Mouse (Mus musculus) limb, embryonic 11.5 days (tissue): ENCODE data around the gene Prss53. TPM values are rescaled to one million over a fixed set of nuclear protein-coding genes. Genes with fewer than 3 reads are reported as not detected.

ENCODE experiments used
- ATAC-seq: fragments of 200-750 bp; cut with Nextera tagmentation; 2 replicates; pipeline ENCODE4 v1.8.0; 2017; ENCODE audit warnings: low read depth; ENCODE audit not compliant: insufficient number of reproducible peaks, low FRiP score, low TSS enrichment
- DNase-seq: peaks from one replicate; pipeline ENCODE4 v3.0.0-alpha.2; 2015; ENCODE audit warnings: low spot score
- H3K27ac ChIP-seq: fragments of 300-500 bp; sonication (generic); replicated peaks from 2 replicates; pipeline ENCODE4 v1.5.1; 2014; ENCODE audit warnings: low read depth, mild to moderate bottlenecking, low read length
- H3K27me3 ChIP-seq: fragments of 300-500 bp; sonication (generic); 2 replicates; pipeline ENCODE4 v1.6.1; 2014; ENCODE audit warnings: mild to moderate bottlenecking, low read length, mixed read lengths; ENCODE audit not compliant: control insufficient read depth, insufficient read depth
- H3K36me3 ChIP-seq: fragments of 300-500 bp; sonication (generic); 2 replicates; pipeline ENCODE4 v1.6.1; 2014; ENCODE audit warnings: mild to moderate bottlenecking, low read length, moderate library complexity, mixed read lengths; ENCODE audit not compliant: control insufficient read depth, insufficient read depth
- H3K4me1 ChIP-seq: fragments of 300-500 bp; sonication (generic); 2 replicates; pipeline ENCODE4 v1.6.1; 2014; ENCODE audit warnings: low read length, mixed read lengths; ENCODE audit not compliant: control insufficient read depth, insufficient read depth
- H3K4me2 ChIP-seq: fragments of 300-500 bp; sonication (generic); 2 replicates; pipeline ENCODE4 v1.6.1; 2014; ENCODE audit warnings: low read depth, mild to moderate bottlenecking, moderate library complexity; ENCODE audit not compliant: severe bottlenecking
- H3K4me3 ChIP-seq: fragments of 300-500 bp; sonication (generic); 2 replicates; pipeline ENCODE4 v1.5.1; 2014; ENCODE audit warnings: low read depth, low read length
- H3K9ac ChIP-seq: fragments of 300-500 bp; sonication (generic); 2 replicates; pipeline ENCODE4 v1.6.1; 2014; ENCODE audit warnings: mild to moderate bottlenecking, low read length
- H3K9me3 ChIP-seq: fragments of 300-500 bp; sonication (generic); 2 replicates; pipeline ENCODE4 v1.6.1; 2016; ENCODE audit warnings: low read length; ENCODE audit not compliant: control insufficient read depth
- WGBS: fragments of 180-500 bp; shearing (Covaris S2); extraction: QIAGEN DNeasy Blood & Tissue Kit; methylation state at CpG from one replicate; pipeline ENCODE4 v1.1.7; 2014; 5-methylcytosine and 5-hydroxymethylcytosine counted together
- polyA plus RNA-seq: library from polyadenylated mRNA; unstranded; fragments of >200 nt; fragmentation: Nextera tagmentation; extraction: Ambion mirVana; gene quantifications from 2 replicates; pipeline ENCODE4 v1.2.1, GENCODE M21; 2014

The Prss53 gene
- polyA plus RNA-seq, 1 experiment from 2014 or later: 0.85 TPM

DNA sequence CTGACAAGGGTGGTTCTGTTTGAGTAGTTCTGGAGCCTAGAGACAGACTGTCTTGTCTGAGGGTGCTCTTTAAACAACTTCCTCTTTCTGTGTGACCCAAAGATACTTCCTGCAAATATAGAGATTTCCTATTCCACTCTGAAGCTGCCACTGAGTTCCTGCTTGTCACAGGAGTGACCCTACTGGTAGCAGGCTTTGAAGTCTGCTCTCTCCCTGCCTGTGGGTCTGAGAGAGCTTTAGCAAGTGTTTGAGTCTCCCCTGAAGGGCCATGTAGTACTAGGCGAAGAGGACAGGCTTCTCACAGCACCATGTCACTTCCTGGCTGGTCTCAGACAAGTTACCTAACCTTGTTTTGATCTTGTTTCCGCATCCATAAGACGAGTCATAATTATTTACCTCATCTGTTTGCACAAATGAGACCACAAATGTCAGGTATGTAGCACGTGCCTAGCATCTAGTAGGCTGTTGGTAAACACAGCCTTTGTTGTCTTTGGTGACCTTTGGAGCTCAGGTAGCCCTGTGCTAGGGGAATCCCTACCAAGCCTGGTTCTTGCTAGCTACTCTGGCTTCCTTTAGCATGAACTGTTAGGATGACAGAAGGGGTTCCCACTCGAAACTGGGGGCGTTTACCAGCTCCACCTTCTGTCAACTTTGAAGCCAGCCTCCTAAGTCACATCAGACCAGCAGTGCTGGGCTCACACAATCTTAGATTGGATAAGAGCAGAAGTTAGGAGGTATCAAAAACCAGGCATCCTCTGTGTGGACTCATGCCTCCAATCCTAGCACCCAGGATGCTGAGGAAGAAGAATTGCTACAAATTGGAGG, 31.9 kb upstream of the Prss53 start:
- WGBS: 79% methylated on average over 6 of the region's 6 CpGs
- H3K4me1 ChIP-seq: no peaks in the 10 kb centered on the region
- no peak overlapping the region for H3K4me3 ChIP-seq
- DNase-seq: no peak
- H3K9ac ChIP-seq: no peak overlapping the region
- H3K9me3 ChIP-seq: no peaks in the 10 kb centered on the region
- ATAC-seq: no peak
- no peak overlapping the region for H3K27ac ChIP-seq
- no peaks in the 10 kb centered on the region; the same call in 1 of the 2 replicates for H3K27me3 ChIP-seq
- peaks cover 8% of the 10 kb centered on the region; the same call in 1 of the 2 replicates for H3K36me3 ChIP-seq
- no peak overlapping the region for H3K4me2 ChIP-seq

DNA sequence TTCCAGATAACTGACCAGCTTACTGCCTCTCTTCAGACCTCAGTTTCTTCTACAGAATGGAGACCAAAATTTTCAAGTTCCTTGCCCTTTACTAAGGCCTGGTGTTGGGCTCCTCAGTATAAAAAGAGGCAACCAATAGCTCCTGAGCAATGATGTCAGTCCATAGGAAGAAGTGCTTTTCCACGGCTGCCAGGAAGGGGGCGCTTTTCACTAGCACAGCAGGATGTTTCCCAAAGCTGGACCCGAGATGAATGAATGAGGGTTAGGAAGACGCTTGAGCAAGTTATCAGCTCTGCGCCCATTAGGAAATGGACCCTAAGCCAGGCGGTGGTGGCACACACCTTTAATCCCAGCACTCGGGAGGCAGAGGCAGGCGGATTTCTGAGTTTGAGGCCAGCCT, 30.7 kb upstream of the Prss53 start:
- peaks cover 9% of the 10 kb centered on the region; the same call in 1 of the 2 replicates for H3K36me3 ChIP-seq
- no peaks in the 10 kb centered on the region for H3K4me1 ChIP-seq
- H3K27ac ChIP-seq: no peak overlapping the region
- 62% methylated on average over 8 of the region's 8 CpGs for WGBS
- no peak for DNase-seq
- H3K4me3 ChIP-seq: no peak overlapping the region
- ATAC-seq: no peak
- no peaks in the 10 kb centered on the region for H3K27me3 ChIP-seq
- H3K9me3 ChIP-seq: no peaks in the 10 kb centered on the region
- H3K4me2 ChIP-seq: no peak overlapping the region
- no peak overlapping the region for H3K9ac ChIP-seq

DNA sequence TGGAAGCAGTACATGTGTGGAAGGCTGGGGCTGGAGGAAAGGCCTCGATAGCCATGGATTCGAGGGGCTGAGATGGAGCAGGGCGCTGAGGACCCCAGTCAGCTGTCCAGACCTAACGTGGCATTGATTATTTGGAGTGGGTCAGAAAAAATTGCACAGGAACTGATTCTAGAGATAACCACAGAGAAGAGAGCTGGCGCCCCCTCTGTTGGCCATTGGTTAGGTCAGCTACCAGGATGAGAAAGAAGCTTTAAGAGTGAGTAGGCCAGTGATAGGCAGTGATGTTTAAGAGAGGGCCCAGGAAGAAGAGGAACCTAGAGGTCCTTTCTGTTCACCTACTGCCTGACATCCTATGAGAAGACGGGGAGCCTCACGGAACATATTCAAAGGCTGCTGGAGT, 28.5 kb upstream of the Prss53 start:
- Histone ChIP-seq H3K4me2 (no peak overlapping the region), H3K4me1 (no peaks in the 10 kb centered on the region), H3K4me3 (no peak overlapping the region), H3K27me3 (no peaks in the 10 kb centered on the region), H3K9me3 (no peaks in the 10 kb centered on the region), H3K36me3 (peaks cover 8% of the 10 kb centered on the region; the same call in 1 of the 2 replicates), H3K27ac (no peak overlapping the region), H3K9ac (no peak overlapping the region)
- 84% methylated on average over 7 of the region's 7 CpGs for whole genome bisulfite sequencing
- DNase-seq: no peak
- no peak for ATAC-seq

DNA sequence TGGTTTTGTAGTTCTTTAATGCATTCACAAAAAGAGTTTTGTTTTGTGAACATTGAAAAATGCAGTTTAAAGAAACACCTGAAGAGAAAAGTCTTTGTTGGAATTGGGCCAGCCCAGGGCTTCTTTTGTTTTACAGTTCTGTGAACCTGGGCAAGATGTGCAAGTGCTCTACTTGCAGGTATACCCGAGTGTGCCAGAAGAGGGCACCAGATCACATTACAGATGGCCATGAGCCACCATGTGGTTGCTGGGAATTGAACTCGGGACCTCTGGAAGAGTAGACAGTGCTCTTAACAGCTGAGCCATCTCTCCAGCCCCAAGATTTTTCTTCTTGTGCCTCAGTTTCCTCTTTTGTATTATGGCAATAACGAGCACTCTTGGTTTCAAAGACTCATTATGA, 27.4 kb upstream of the Prss53 start:
- Histone ChIP-seq H3K27ac (no peak overlapping the region), H3K27me3 (no peaks in the 10 kb centered on the region), H3K4me2 (no peak overlapping the region), H3K4me1 (no peaks in the 10 kb centered on the region), H3K36me3 (peaks cover 8% of the 10 kb centered on the region; the same call in 1 of the 2 replicates), H3K9ac (no peak overlapping the region), H3K4me3 (no peak overlapping the region), H3K9me3 (no peaks in the 10 kb centered on the region)
- DNase-seq (peak; percentile 65), ATAC-seq (no peak)
- WGBS: 56% methylated on average over 3 of the region's 3 CpGs

DNA sequence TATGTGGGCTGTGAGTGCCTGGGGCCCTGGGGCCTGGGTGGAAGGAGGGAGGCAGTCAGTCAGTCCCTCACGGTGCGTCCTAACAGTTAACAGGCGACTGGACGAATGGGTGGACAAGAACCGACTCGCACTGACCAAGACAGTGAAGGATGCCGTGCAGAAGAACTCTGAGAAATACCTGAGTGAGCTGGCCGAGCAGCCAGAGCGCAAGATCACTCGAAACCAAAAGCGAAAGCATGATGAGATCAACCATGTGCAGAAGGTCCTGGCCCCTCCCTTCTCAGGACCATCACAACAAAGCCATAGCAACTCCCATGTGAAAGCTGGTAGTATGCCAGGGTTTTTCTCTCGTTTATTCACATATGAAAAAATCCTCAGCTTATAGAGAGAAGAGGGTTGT, 24.5 kb upstream of the Prss53 start:
- Histone ChIP-seq H3K4me1 (0 out of 2 replicates have a peak, but pooled peaks cover 3% of the 10 kb centered on the region), H3K27me3 (no peaks in the 10 kb centered on the region), H3K9ac (no peak overlapping the region), H3K9me3 (no peaks in the 10 kb centered on the region), H3K36me3 (peaks cover 8% of the 10 kb centered on the region; the same call in 1 of the 2 replicates), H3K27ac (no peak overlapping the region), H3K4me3 (no peak overlapping the region), H3K4me2 (no peak overlapping the region)
- 87% methylated on average over 12 of the region's 12 CpGs for WGBS
- ATAC-seq (no peak), DNase-seq (no peak)

DNA sequence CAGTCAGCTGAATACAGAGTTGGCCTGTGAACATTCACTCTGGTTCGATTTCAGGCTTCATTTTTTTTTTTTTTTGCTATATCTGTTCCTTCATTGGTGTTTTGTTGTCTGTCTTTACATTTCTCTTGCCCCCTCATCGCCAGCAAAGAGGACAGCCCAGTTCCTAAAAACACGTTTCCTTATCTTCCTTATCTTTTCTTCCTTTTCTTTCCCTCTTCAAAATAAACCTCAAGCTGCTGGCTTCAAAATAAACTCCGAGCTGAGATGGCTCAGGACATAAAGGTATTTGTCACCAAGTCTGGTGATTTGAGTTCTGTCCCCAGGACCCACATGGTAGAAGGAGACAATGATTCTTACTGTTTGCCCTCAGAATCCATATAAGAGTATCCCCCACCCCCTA, 22.2 kb upstream of the Prss53 start:
- DNase-seq (no peak), ATAC-seq (no peak)
- Histone ChIP-seq H3K9me3 (no peaks in the 10 kb centered on the region), H3K9ac (peak overlapping the region; percentile 71; the same call in 1 of the 2 replicates), H3K4me2 (peak overlapping the region; percentile 58), H3K36me3 (peaks cover 12% of the 10 kb centered on the region), H3K4me1 (0 out of 2 replicates have a peak, but pooled peaks cover 3% of the 10 kb centered on the region), H3K27ac (no peak overlapping the region), H3K27me3 (no peaks in the 10 kb centered on the region), H3K4me3 (peak overlapping the region; percentile 80)
- WGBS: 27% methylated on average over 4 of the region's 4 CpGs

DNA sequence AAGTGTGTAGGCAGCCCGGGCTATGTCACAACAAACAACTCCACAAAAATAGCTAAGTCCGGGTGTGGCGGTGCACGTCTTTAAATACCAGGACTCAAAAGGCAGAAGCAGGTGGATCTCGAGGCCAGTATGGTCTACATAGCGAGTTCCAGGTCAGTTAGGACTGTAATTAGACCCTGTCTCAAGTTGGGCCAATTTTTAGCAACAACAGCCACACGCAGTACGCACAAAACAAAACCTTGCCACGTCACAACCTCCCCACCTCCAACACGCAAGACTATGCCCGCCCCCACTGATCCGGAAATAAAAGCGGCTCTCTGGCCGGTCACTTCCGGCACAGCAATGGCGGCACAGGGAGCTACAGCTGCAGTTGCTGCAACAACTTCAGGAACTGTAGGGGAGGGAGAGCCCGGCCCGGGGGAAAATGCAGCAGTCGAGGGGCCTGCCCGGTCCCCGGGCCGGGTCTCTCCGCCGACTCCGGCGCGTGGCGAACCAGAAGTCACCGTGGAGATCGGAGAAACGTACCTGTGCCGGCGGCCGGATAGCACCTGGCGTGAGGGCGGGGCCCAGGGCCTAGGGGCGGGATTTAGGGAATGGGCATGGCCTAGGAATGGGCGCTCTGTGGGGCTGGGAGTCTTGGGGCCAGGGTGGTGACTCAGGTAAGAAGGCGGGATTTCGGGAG, 21.6 kb upstream of the Prss53 start, which contains the start of gene Kat8:
Kat8 (plus strand) TSS at position 327 of the 682 bp plus-strand sequence.
- peaks cover 16% of the 10 kb centered on the region for H3K36me3 ChIP-seq

DNA sequence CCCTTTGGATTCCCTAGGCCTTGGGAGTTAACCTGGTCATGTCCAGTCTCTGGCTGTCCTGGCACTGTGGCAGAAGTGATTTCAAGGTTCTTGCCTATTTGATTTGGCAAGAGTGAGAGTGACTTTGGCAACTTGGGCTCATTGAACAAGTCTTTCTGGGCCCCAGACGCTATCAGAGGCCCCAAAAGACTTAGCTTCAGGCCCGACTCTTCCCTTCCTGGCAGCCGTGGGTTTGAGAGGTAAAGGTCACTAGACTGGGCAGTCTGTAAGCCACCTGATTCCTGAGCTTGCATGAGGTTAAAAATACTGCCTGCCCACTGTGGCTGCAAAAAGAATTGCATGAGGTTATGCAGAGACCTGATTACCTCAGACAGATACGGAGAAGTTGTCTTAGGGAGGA, 17.9 kb upstream of the Prss53 start:
- no peak overlapping the region for H3K27ac ChIP-seq
- H3K4me1 ChIP-seq: 0 out of 2 replicates have a peak, but pooled peaks cover 3% of the 10 kb centered on the region
- ATAC-seq: no peak
- H3K27me3 ChIP-seq: no peaks in the 10 kb centered on the region
- no peak for DNase-seq
- peaks cover 20% of the 10 kb centered on the region for H3K36me3 ChIP-seq
- H3K9me3 ChIP-seq: no peaks in the 10 kb centered on the region
- H3K9ac ChIP-seq: no peak overlapping the region
- H3K4me2 ChIP-seq: no peak overlapping the region
- no peak overlapping the region for H3K4me3 ChIP-seq
- WGBS: 92% methylated on average over 4 of the region's 4 CpGs

More for the DNA sequence above, 21.6 kb upstream of the Prss53 start, which contains the start of gene Kat8:
- H3K27ac ChIP-seq: peak within 1 kb of the TSS; percentile 77
- H3K9ac ChIP-seq: peak within 1 kb of the TSS; percentile 71
- no peaks in the 10 kb centered on the region for H3K9me3 ChIP-seq
- H3K4me3 ChIP-seq: peak within 1 kb of the TSS; percentile 80
- H3K4me1 ChIP-seq: 0 out of 2 replicates have a peak, but pooled peaks cover 3% of the 10 kb centered on the region
- 2% methylated on average over 40 of the region's 40 CpGs for WGBS
- DNase-seq: peak; percentile 93
- peak; percentile 92 for ATAC-seq
- H3K27me3 ChIP-seq: no peaks in the 10 kb centered on the region
- H3K4me2 ChIP-seq: peak within 1 kb of the TSS; percentile 58
